Mouse (Mus musculus) neural tube, embryonic 15.5 days (tissue): ENCODE measurements at regions not wholly inside any gene's neighbourhood (a gene's known extent, or its start where the extent isn't known, plus 50 kb on each side); places are given as distances from the start of the nearest gene placed in this dataset.
A peak's percentile ranks its signal among the peaks of the same experiment; 100 is the strongest.

Experiments
- ATAC-seq: fragments of 200-750 bp; cut with Nextera tagmentation; 2 replicates; pipeline ENCODE4 v1.8.0; 2017; ENCODE audit warnings: mild to moderate bottlenecking, moderate TSS enrichment, moderate library complexity; ENCODE audit not compliant: low FRiP score
- H3K27ac ChIP-seq: fragments of 300-500 bp; sonication (generic); replicated peaks from 2 replicates; pipeline ENCODE4 v1.5.1; 2015; ENCODE audit warnings: mild to moderate bottlenecking, inconsistent platforms
- H3K27me3 ChIP-seq: fragments of 300-500 bp; sonication (generic); replicated peaks from 2 replicates; pipeline ENCODE4 v1.6.1; 2015; ENCODE audit warnings: inconsistent platforms
- H3K36me3 ChIP-seq: fragments of 300-500 bp; sonication (generic); 2 replicates; pipeline ENCODE4 v1.6.1; 2015; ENCODE audit warnings: inconsistent platforms
- H3K4me1 ChIP-seq: fragments of 300-500 bp; sonication (generic); 2 replicates; pipeline ENCODE4 v1.6.1; 2015; ENCODE audit warnings: inconsistent platforms
- H3K4me2 ChIP-seq: fragments of 300-500 bp; sonication (generic); 2 replicates; pipeline ENCODE4 v1.6.1; 2015; ENCODE audit warnings: inconsistent platforms, mild to moderate bottlenecking, moderate library complexity
- H3K4me3 ChIP-seq: fragments of 300-500 bp; sonication (generic); replicated peaks from 2 replicates; pipeline ENCODE4 v1.5.1; 2015; ENCODE audit warnings: mild to moderate bottlenecking, inconsistent platforms
- H3K9ac ChIP-seq: fragments of 300-500 bp; sonication (generic); replicated peaks from 2 replicates; pipeline ENCODE4 v1.6.1; 2015; ENCODE audit warnings: mild to moderate bottlenecking, inconsistent platforms
- H3K9me3 ChIP-seq: fragments of 300-500 bp; sonication (generic); replicated peaks from 2 replicates; pipeline ENCODE4 v1.6.1; 2016; ENCODE audit warnings: inconsistent platforms
- WGBS: fragments of 180-500 bp; shearing (Covaris S2); methylation state at CpG from one replicate; pipeline ENCODE4 v1.1.7; 2015; ENCODE audit warnings: mixed read lengths; 5-methylcytosine and 5-hydroxymethylcytosine counted together

GRCm38 (mm10) chr1:83631394-83631793, 223.4 kb upstream of the Sphkap start:
- H3K4me3 ChIP-seq = no peak overlapping the region
- H3K27ac ChIP-seq = no peak overlapping the region; the same call in 1 of the 2 replicates
- H3K4me2 ChIP-seq = peak overlapping the region; percentile 20
- H3K27me3 ChIP-seq = no peaks in the 10 kb centered on the region
- H3K36me3 ChIP-seq = no peaks in the 10 kb centered on the region
- H3K4me1 ChIP-seq = peaks cover 11% of the 10 kb centered on the region; the same call in 1 of the 2 replicates
- H3K9ac ChIP-seq = no peak overlapping the region
- peak; percentile 47 for ATAC-seq
- 62% methylated on average over 7 of the region's 7 CpGs for WGBS
- H3K9me3 ChIP-seq = no peaks in the 10 kb centered on the region

- Histone ChIP-seq H3K27ac (no peak overlapping the region), H3K9ac (no peak overlapping the region), H3K27me3 (no peaks in the 10 kb centered on the region), H3K36me3 (no peaks in the 10 kb centered on the region), H3K4me2 (no peak overlapping the region), H3K4me3 (no peak overlapping the region), H3K9me3 (no peaks in the 10 kb centered on the region), H3K4me1 (no peaks in the 10 kb centered on the region)
- 92% methylated on average over 1 of the region's 1 CpGs for WGBS
- ATAC-seq = no peak
Observed at GRCm38 (mm10) chr1:83587258-83587657, 179.3 kb upstream of the Sphkap start.

GRCm38 (mm10) chr1:83583041-83583440, 175.0 kb upstream of the Sphkap start:
- H3K4me3 ChIP-seq = no peak overlapping the region
- no peaks in the 10 kb centered on the region for H3K27me3 ChIP-seq
- no peaks in the 10 kb centered on the region for H3K4me1 ChIP-seq
- H3K9ac ChIP-seq = no peak overlapping the region
- H3K36me3 ChIP-seq = no peaks in the 10 kb centered on the region
- H3K9me3 ChIP-seq = no peaks in the 10 kb centered on the region
- no peak overlapping the region for H3K27ac ChIP-seq
- no peak for ATAC-seq
- no peak overlapping the region for H3K4me2 ChIP-seq
- WGBS = 87% methylated on average over 4 of the region's 4 CpGs

GRCm38 (mm10) chr1:83569991-83570390, 162.0 kb upstream of the Sphkap start:
- H3K9ac ChIP-seq = no peak overlapping the region
- no peak overlapping the region for H3K4me3 ChIP-seq
- no peak for ATAC-seq
- 84% methylated on average over 5 of the region's 5 CpGs for WGBS
- no peaks in the 10 kb centered on the region for H3K4me1 ChIP-seq
- no peak overlapping the region for H3K4me2 ChIP-seq
- H3K27me3 ChIP-seq = no peaks in the 10 kb centered on the region
- no peaks in the 10 kb centered on the region for H3K36me3 ChIP-seq
- no peak overlapping the region for H3K27ac ChIP-seq
- no peaks in the 10 kb centered on the region for H3K9me3 ChIP-seq

GRCm38 (mm10) chr1:83568746-83569145, 160.7 kb upstream of the Sphkap start:
- no peaks in the 10 kb centered on the region for H3K4me1 ChIP-seq
- H3K9ac ChIP-seq = no peak overlapping the region
- H3K4me3 ChIP-seq = no peak overlapping the region
- no peak overlapping the region for H3K27ac ChIP-seq
- no peaks in the 10 kb centered on the region for H3K36me3 ChIP-seq
- no peak overlapping the region for H3K4me2 ChIP-seq
- H3K9me3 ChIP-seq = no peaks in the 10 kb centered on the region
- ATAC-seq = no peak
- WGBS = 58% methylated on average over 1 of the region's 1 CpGs
- H3K27me3 ChIP-seq = no peaks in the 10 kb centered on the region

- no peak overlapping the region for H3K4me2 ChIP-seq
- no peak for ATAC-seq
- H3K9ac ChIP-seq = no peak overlapping the region
- no peaks in the 10 kb centered on the region for H3K9me3 ChIP-seq
- H3K36me3 ChIP-seq = no peaks in the 10 kb centered on the region
- H3K4me3 ChIP-seq = no peak overlapping the region
- H3K4me1 ChIP-seq = no peaks in the 10 kb centered on the region
- no peak overlapping the region for H3K27ac ChIP-seq
- H3K27me3 ChIP-seq = no peaks in the 10 kb centered on the region
Observed at GRCm38 (mm10) chr1:83551617-83552016, 143.6 kb upstream of the Sphkap start.

GRCm38 (mm10) chr1:83535461-83535860, 127.5 kb upstream of the Sphkap start:
- no peak overlapping the region for H3K4me3 ChIP-seq
- H3K27ac ChIP-seq = no peak overlapping the region
- no peak for ATAC-seq
- H3K36me3 ChIP-seq = no peaks in the 10 kb centered on the region
- no peak overlapping the region for H3K9ac ChIP-seq
- no peaks in the 10 kb centered on the region for H3K4me1 ChIP-seq
- H3K27me3 ChIP-seq = no peaks in the 10 kb centered on the region
- H3K9me3 ChIP-seq = no peaks in the 10 kb centered on the region
- H3K4me2 ChIP-seq = no peak overlapping the region

GRCm38 (mm10) chr1:83527803-83528202, 119.8 kb upstream of the Sphkap start:
- WGBS = 63% methylated on average over 1 of the region's 1 CpGs
- H3K4me2 ChIP-seq = no peak overlapping the region
- no peaks in the 10 kb centered on the region for H3K27me3 ChIP-seq
- no peaks in the 10 kb centered on the region for H3K4me1 ChIP-seq
- no peak overlapping the region for H3K4me3 ChIP-seq
- H3K9ac ChIP-seq = no peak overlapping the region
- H3K27ac ChIP-seq = no peak overlapping the region
- ATAC-seq = no peak
- H3K9me3 ChIP-seq = no peaks in the 10 kb centered on the region
- H3K36me3 ChIP-seq = no peaks in the 10 kb centered on the region

GRCm38 (mm10) chr1:83509356-83509755, 101.4 kb upstream of the Sphkap start:
- no peaks in the 10 kb centered on the region for H3K27me3 ChIP-seq
- no peak overlapping the region for H3K9ac ChIP-seq
- H3K36me3 ChIP-seq = no peaks in the 10 kb centered on the region
- no peaks in the 10 kb centered on the region for H3K4me1 ChIP-seq
- 86% methylated on average over 5 of the region's 5 CpGs for WGBS
- H3K9me3 ChIP-seq = no peaks in the 10 kb centered on the region
- H3K27ac ChIP-seq = no peak overlapping the region
- no peak for ATAC-seq
- H3K4me2 ChIP-seq = no peak overlapping the region
- no peak overlapping the region for H3K4me3 ChIP-seq

GRCm38 (mm10) chr1:83505386-83505785, 97.4 kb upstream of the Sphkap start:
- 69% methylated on average over 2 of the region's 2 CpGs for WGBS
- Histone ChIP-seq H3K9ac (no peak overlapping the region), H3K27ac (no peak overlapping the region), H3K27me3 (no peaks in the 10 kb centered on the region), H3K36me3 (no peaks in the 10 kb centered on the region), H3K4me3 (no peak overlapping the region), H3K4me2 (no peak overlapping the region), H3K9me3 (no peaks in the 10 kb centered on the region), H3K4me1 (no peaks in the 10 kb centered on the region)
- ATAC-seq = no peak

GRCm38 (mm10) chr1:83496888-83497287, 88.9 kb upstream of the Sphkap start:
- no peak overlapping the region for H3K27ac ChIP-seq

GRCm38 (mm10) chr1:83496380-83496779, 88.4 kb upstream of the Sphkap start:
- ATAC-seq = 0 out of 2 replicates have a peak, but pooled peaks have one; percentile 38

More at GRCm38 (mm10) chr1:83496888-83497287, 88.9 kb upstream of the Sphkap start:
- no peak for ATAC-seq
- no peaks in the 10 kb centered on the region for H3K9me3 ChIP-seq
- H3K4me1 ChIP-seq = no peaks in the 10 kb centered on the region
- H3K36me3 ChIP-seq = no peaks in the 10 kb centered on the region
- H3K9ac ChIP-seq = no peak overlapping the region
- no peaks in the 10 kb centered on the region for H3K27me3 ChIP-seq
- WGBS = 94% methylated on average over 2 of the region's 2 CpGs
- no peak overlapping the region for H3K4me3 ChIP-seq
- no peak overlapping the region for H3K4me2 ChIP-seq

GRCm38 (mm10) chr1:83495022-83495421, 87.0 kb upstream of the Sphkap start:
- Histone ChIP-seq H3K36me3 (no peaks in the 10 kb centered on the region), H3K9ac (no peak overlapping the region), H3K4me3 (no peak overlapping the region), H3K27me3 (no peaks in the 10 kb centered on the region), H3K4me1 (no peaks in the 10 kb centered on the region), H3K9me3 (no peaks in the 10 kb centered on the region), H3K27ac (no peak overlapping the region), H3K4me2 (no peak overlapping the region)
- WGBS = 76% methylated on average over 4 of the region's 4 CpGs
- ATAC-seq = no peak

More at GRCm38 (mm10) chr1:83496380-83496779, 88.4 kb upstream of the Sphkap start:
- Histone ChIP-seq H3K4me2 (no peak overlapping the region), H3K4me3 (no peak overlapping the region), H3K27me3 (no peaks in the 10 kb centered on the region), H3K9ac (no peak overlapping the region), H3K9me3 (no peaks in the 10 kb centered on the region), H3K36me3 (no peaks in the 10 kb centered on the region), H3K4me1 (no peaks in the 10 kb centered on the region), H3K27ac (0 out of 2 replicates have a peak overlapping the region, but pooled peaks have one; percentile 9)
- WGBS = 50% methylated on average over 2 of the region's 2 CpGs
